In genomic region chr11:20800277-20801092, GRCm38 (mm10) we compare ENCODE assay signal across 10 mouse cellular contexts. TPM values are rescaled to one million over a fixed set of nuclear protein-coding genes. Genes with fewer than 3 reads are reported as not detected.
DNase-seq lines count a peak whose midpoint lies in the region; ATAC-seq and TF ChIP-seq lines count a peak whose summit lies in the region.
"Had no signal": no experiment of that assay in that cellular context is flagged by ENCODE, and none has a peak within 500 bp of the region (broad histone marks: within the 10 kb centered on the region; RNA-seq: fewer than 3 reads in every experiment).

No protein-coding gene starts in this region.

- 0 out of 2 replicates have a peak, but pooled peaks cover 3% of the 10 kb centered on the region for H3K9me3 ChIP-seq in forebrain, embryonic 13.5 days (replicated peaks)
- no peaks in the 10 kb centered on the region for H3K9me3 ChIP-seq in kidney, postnatal 0 days (replicated peaks; ENCODE audit: low read length)
- no peaks in the 10 kb centered on the region for H3K9me3 ChIP-seq in midbrain, postnatal 0 days (ENCODE audit: low read length)
- H3K9me3 ChIP-seq: liver, embryonic 13.5 days had no signal

- 7% methylated on average over 14 of the region's 14 CpGs for WGBS in forebrain, embryonic 13.5 days
- WGBS in kidney, postnatal 0 days, result 23% methylated on average over 14 of the region's 14 CpGs
- WGBS in midbrain, postnatal 0 days, result 12% methylated on average over 14 of the region's 14 CpGs

- peak overlapping the region; percentile 30 for H3K4me2 ChIP-seq in forebrain, embryonic 13.5 days
- peak overlapping the region; percentile 15; the same call in 1 of the 2 replicates for H3K4me2 ChIP-seq in kidney, postnatal 0 days (ENCODE audit: low read length)
- H3K4me2 ChIP-seq in midbrain, postnatal 0 days (ENCODE audit: low read depth, low read length, poor library complexity, severe bottlenecking), result no peak overlapping the region
- H3K4me2 ChIP-seq: liver, embryonic 13.5 days had no signal

- 0 out of 2 replicates have a peak, but pooled peaks cover 5% of the 10 kb centered on the region for H3K27me3 ChIP-seq in forebrain, embryonic 13.5 days
- no peaks in the 10 kb centered on the region; the same call in 1 of the 2 replicates for H3K27me3 ChIP-seq in kidney, postnatal 0 days (ENCODE audit: insufficient read depth, low read length)
- no peaks in the 10 kb centered on the region for H3K27me3 ChIP-seq in midbrain, postnatal 0 days (ENCODE audit: insufficient read depth, low read length)

- H3K4me1 ChIP-seq in forebrain, embryonic 13.5 days, result peaks cover 9% of the 10 kb centered on the region
- H3K4me1 ChIP-seq in kidney, postnatal 0 days (replicated peaks; ENCODE audit: insufficient read depth, low read length), result no peaks in the 10 kb centered on the region
- H3K4me1 ChIP-seq in midbrain, postnatal 0 days (ENCODE audit: insufficient read depth, low read length), result no peaks in the 10 kb centered on the region
- H3K4me1 ChIP-seq: liver, embryonic 13.5 days had no signal

- H3K9ac ChIP-seq in forebrain, embryonic 13.5 days, result no peak overlapping the region
- H3K9ac ChIP-seq in kidney, postnatal 0 days (ENCODE audit: low read depth, low read length), result no peak overlapping the region
- no peak overlapping the region for H3K9ac ChIP-seq in midbrain, postnatal 0 days (replicated peaks; ENCODE audit: low read length, poor library complexity, severe bottlenecking)
- H3K9ac ChIP-seq: liver, embryonic 13.5 days had no signal

- peak; percentile 41; the same call in 1 of the 2 replicates for ATAC-seq in forebrain, embryonic 13.5 days
- ATAC-seq in kidney, postnatal 0 days (replicated peaks; ENCODE audit: low FRiP score, low read depth), result peak; percentile 68; the same call in 1 of the 2 replicates
- ATAC-seq in midbrain, postnatal 0 days (ENCODE audit: low FRiP score), result 0 out of 2 replicates have a peak, but pooled peaks have one; percentile 27

- peak; percentile 5 to 19 for DNase-seq in cerebellum, postnatal 10 days
- DNase-seq in cerebellum, adult 18-20 months, result no peak
- peak; percentile 49 for DNase-seq in kidney, postnatal 0 days (ENCODE audit: low spot score)
- DNase-seq in midbrain, postnatal 0 days (ENCODE audit: low spot score), result peak; percentile 53
- DNase-seq in adrenal gland, adult (ENCODE audit: inconsistent age in 2 of 2, low spot score in 1 of 2), result no peak
- no peak for DNase-seq in adrenal gland, adult 8-10 months
- DNase-seq in gastrocnemius, postnatal 10 days, result no peak
- DNase-seq: liver, embryonic 13.5 days had no signal

- no peak for TF ChIP-seq CTCF in kidney, postnatal 0 days (IDR thresholded peaks at IDR 0.05; ENCODE audit: low read depth)
- no peak for TF ChIP-seq CTCF in midbrain, postnatal 0 days (IDR thresholded peaks at IDR 0.05)

- peak overlapping the region; percentile 6; the same call in 1 of the 2 replicates for H3K27ac ChIP-seq in forebrain, embryonic 13.5 days
- H3K27ac ChIP-seq in kidney, postnatal 0 days, result no peak overlapping the region
- 0 out of 2 replicates have a peak overlapping the region, but pooled peaks have one; percentile 13 for H3K27ac ChIP-seq in midbrain, postnatal 0 days (ENCODE audit: low read depth, low read length)
- H3K27ac ChIP-seq: liver, embryonic 13.5 days had no signal

- H3K36me3 ChIP-seq in forebrain, embryonic 13.5 days (ENCODE audit: poor library complexity, severe bottlenecking), result no peaks in the 10 kb centered on the region
- H3K36me3 ChIP-seq in kidney, postnatal 0 days (ENCODE audit: insufficient read depth, low read length), result no peaks in the 10 kb centered on the region
- no peaks in the 10 kb centered on the region for H3K36me3 ChIP-seq in midbrain, postnatal 0 days (ENCODE audit: insufficient read depth, low read length)
- H3K36me3 ChIP-seq: liver, embryonic 13.5 days had no signal

- H3K4me3 ChIP-seq in forebrain, embryonic 13.5 days, result no peak overlapping the region
- H3K4me3 ChIP-seq in kidney, postnatal 0 days (replicated peaks; ENCODE audit: low read depth, low read length), result no peak overlapping the region
- no peak overlapping the region for H3K4me3 ChIP-seq in midbrain, postnatal 0 days (ENCODE audit: low read depth, low read length)
- H3K4me3 ChIP-seq: erythroblast, embryonic 14.5 days; liver, embryonic 13.5 days had no signal

RNA-seq across cellular contexts. Expression of gene Lgalsl, which starts 30.4 kb away (rescaled TPM):
- 45.4 and 45.8 TPM in 2 replicates for polyA plus RNA-seq in forebrain, embryonic 13.5 days (2015; fragmentation: Nextera tagmentation; extraction: Ambion mirVana)
- polyA plus RNA-seq in kidney, postnatal 0 days (2015; fragmentation: Nextera tagmentation; extraction: Ambion mirVana), result 31.3 and 33.8 TPM in 2 replicates
- 94.5 and 106 TPM in 2 replicates for total RNA-seq in midbrain, postnatal 0 days (2014; rRNA removed)
- 82.9 and 83.1 TPM in 2 replicates for polyA plus RNA-seq in midbrain, postnatal 0 days (2015; fragmentation: Nextera tagmentation; extraction: Ambion mirVana)
- total RNA-seq in adrenal gland, adult 8-10 months (2022), result 10 to 100 TPM; 27.3 to 32.7 (median 30.3) TPM
- 10 to 100 TPM; 61.6 to 64.2 TPM for total RNA-seq in gastrocnemius, postnatal 10 days (2021)

RNA-seq across cellular contexts. Expression of gene Aftph, which starts 59.1 kb away (rescaled TPM):
- polyA plus RNA-seq in forebrain, embryonic 13.5 days (2015; fragmentation: Nextera tagmentation; extraction: Ambion mirVana), result 34.0 and 35.8 TPM in 2 replicates
- 25.1 and 25.4 TPM in 2 replicates for polyA plus RNA-seq in kidney, postnatal 0 days (2015; fragmentation: Nextera tagmentation; extraction: Ambion mirVana)
- 41.2 and 67.4 TPM in 2 replicates for total RNA-seq in midbrain, postnatal 0 days (2014; rRNA removed)
- polyA plus RNA-seq in midbrain, postnatal 0 days (2015; fragmentation: Nextera tagmentation; extraction: Ambion mirVana), result 22.3 and 23.4 TPM in 2 replicates
- total RNA-seq in adrenal gland, adult 8-10 months (2022), result 10 to 100 TPM; 61.6 to 66.6 (median 62.4) TPM
- 10 to 100 TPM; 17.9 to 19.6 TPM for total RNA-seq in gastrocnemius, postnatal 10 days (2021)

Comparison
In these comparisons a context has a peak if more than half of its experiments do, and no peak if none do; other contexts are left out.
1. DNase-seq: peak in cerebellum, postnatal 10 days (2 of 2), kidney, postnatal 0 days (single experiment) and midbrain, postnatal 0 days (single experiment); none in cerebellum, adult 18-20 months (0 of 2), adrenal gland, adult (0 of 2), adrenal gland, adult 8-10 months (single experiment) and gastrocnemius, postnatal 10 days (single experiment).
2. Peak in every context shown above with its lines, with median percentiles within 50 percentile points of each other: ATAC-seq.